Mouse (Mus musculus): ENCODE data around the gene Igflr1.

- TF ChIP-seq POLR2A (IDR thresholded peaks at IDR 0.05; ENCODE audit: borderline replicate concordance, low read depth, low read length) (no peak), CTCF (IDR thresholded peaks at IDR 0.05; ENCODE audit: low read depth, low read length) (no peak)
These were observed 1.3 kb upstream of the Igflr1 start for GRCm38 (mm10) chr7:30563906-30564280.

Measured in bone marrow macrophage, adult 2 months (primary cell).